Mouse (Mus musculus) brain, adult 2 months (tissue): Measurements from ENCODE around the gene Grid2.
"Not testable (repeated sequence)": the region's sequence is repeated elsewhere in the genome, so short reads cannot be mapped to it uniquely, and the experiment has no call there.

Source experiments
- DNase-seq: peaks from one replicate; pipeline ENCODE4 v3.0.0; 2011; ENCODE audit warnings: low read depth, low spot score

Grid2 gene

DNA sequence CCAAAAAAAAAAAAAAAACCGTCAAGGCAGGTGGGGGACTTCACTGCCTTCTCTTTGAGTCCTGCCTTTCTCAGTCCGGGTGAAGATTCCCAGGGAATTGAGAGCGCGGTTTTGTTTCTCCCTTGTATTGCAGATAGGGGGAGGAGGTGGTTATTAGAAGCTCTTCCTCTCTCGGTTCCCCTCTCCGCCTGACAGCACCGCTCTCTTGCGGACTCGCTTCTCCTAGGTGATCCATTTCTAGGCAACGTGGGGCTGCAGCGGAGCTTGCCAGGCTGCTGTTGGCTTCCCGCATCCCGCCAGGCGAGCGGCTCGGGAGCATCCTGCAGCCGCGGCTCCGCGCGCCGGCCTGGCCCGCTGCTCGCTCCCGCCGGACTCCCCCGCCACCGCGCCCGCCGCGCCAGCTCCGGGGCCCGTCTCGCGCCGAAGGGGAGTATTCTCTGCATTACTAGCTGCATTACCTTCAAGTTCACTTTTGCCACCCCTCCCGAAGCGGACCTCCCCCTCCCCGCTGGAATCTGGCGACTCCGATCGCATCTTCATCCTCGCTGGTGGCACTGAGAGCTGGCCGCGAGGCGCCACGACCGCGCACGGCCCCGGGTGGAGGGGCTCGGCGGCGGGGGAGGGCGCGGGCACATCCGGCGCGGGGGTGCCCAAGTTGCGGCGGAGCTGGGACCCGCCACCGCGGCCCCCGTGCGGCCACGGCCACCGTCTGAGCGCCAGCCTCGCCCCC, at the start of gene Grid2:
Gene Grid2, plus strand, starts transcription at position 51 of the 730 bp plus-strand sequence.
- DNase-seq = peak; percentile 90

GRCm38 (mm10) chr6:63250738-63251137, 4.9 kb upstream of the Grid2 start:
- no peak for DNase-seq

- peak; percentile 82 for DNase-seq
These were observed 1.1 kb downstream of the Grid2 start for GRCm38 (mm10) chr6:63256556-63257405.

DNA sequence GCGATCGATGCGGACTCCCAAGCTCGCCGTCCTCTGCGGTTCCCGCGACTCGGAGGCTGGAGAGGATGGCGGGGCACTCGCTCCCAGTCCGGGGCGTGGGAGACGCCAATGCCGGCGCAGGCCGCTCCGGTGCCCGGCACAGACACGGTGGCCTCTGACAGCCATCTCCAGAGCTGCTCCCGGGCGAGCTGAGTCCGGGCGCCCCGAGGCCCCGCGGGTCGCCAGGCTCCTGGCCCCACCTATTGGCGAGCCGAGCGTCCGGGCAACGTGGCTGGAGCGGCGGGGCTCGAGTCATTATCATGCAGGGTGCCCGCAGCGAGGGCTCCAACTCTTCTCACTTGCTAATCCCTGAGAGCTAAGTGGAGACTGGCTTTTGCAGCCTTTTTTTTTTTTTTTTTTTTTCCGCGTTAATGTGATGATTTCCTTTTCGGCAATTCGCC, 1.8 kb downstream of the Grid2 start:
- peak; percentile 77 for DNase-seq

DNA sequence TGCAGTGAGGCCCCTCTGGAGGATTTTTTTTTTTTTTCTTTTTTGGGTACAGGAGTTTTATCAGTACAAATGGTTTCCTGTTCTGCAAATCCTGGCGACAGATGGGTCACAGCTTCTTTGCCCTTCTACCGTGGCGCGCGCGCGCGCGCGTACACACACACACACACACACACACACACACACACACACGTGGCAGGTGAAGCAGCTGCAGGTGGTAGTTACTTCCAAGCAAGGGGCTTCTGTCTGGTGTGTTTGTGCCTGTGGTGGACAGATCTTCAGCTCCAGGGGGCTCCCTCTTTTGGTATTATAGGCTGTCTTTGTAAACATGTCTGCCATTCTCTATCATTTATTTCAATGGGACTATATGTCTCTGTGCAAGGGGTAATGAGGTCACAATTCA, 2.2 kb downstream of the Grid2 start:
- DNase-seq = peak; percentile 80

GRCm38 (mm10) chr6:63259764-63260163, 4.1 kb downstream of the Grid2 start:
- peak; percentile 35 for DNase-seq

DNA sequence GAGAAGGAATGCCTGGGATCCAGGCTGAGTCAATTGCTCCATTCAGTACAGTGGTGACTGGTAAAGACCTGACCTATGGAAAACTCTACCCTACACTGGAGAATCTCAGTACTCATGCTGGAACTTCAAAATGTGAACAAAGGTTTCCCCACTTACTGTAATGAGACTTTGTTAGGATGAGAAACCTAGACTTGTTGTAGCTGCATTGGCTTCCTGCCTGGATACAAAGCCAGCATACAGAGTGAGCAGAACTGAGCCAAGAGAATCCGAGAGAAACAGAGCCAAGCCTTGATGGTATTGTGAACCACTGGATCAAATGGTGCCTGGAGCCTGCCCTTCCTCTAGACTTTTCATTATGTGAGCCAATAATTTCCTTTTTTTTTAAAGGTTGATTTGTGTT, 28.7 kb downstream of the Grid2 start:
- peak; percentile 82 for DNase-seq

DNA sequence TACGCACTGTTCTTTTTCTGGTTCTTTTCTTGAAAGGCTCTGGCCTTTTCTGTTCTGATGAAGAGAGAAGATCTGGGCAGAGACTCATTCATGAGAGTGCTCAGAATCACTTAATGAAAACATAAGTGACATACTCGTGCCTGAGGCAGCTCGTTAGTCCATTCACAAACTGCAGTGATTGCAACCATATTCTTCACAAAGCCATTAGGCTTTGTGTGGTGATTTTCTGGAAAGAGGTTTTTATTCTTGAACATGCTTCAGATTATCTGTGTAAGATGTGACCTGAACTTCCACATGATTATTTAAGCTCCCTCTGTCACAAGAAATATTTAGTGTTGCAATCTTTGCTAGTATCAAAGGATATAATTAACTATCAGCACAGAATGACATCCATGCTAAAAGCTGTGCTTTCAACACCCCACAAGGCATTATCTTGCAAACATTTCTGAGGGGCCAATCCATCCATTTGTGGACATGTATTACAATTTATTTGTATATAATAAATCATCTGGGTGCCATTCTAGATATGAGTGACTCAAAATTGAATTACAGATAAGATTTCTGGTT, 86.8 kb downstream of the Grid2 start:
- DNase-seq = no peak

DNA sequence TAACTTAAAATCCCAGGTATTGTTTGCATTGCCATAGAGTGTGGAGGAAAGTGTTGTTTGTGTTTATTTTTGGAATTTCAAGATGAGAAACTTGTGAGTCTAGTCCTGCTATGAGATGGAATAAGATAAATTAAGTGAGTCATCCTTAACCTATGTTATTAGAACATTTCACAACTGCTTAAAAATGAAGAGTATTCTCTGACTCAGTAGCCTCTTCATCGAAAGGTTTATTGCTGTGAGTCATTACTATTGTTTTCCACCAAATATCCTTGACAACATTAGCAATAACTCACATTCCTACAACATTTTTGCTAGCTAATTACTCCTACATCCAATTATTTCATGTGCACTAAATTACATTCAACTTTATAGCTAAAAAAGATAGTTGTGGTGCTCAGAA, 91.3 kb downstream of the Grid2 start:
- DNase-seq = no peak

DNA sequence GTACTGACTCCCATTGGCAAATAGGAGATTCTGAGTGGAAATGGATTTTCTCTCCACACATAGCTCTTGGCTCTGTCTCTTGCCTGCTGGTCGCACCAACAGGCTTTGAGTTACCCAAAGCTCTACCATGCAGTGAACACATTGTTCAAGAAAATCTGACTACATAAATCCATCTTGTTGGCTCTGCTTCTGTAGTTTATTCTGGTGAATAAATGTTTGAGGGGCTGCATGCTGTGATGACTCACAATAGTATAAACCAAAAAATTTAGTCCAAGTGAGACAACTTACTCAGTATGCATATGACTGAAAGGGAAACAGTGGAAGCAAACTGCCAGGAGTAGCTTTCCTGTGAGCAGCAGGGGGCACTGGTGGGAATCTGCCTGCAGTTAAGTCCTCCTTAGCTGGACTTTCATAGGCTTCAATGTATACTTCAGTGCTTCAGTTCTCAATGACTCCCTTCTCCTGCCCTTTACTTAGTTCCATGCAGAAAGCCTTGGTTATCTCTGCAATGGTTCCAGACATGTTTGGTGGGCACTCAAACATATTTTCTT, 125.5 kb downstream of the Grid2 start:
- DNase-seq = peak; percentile 55

DNA sequence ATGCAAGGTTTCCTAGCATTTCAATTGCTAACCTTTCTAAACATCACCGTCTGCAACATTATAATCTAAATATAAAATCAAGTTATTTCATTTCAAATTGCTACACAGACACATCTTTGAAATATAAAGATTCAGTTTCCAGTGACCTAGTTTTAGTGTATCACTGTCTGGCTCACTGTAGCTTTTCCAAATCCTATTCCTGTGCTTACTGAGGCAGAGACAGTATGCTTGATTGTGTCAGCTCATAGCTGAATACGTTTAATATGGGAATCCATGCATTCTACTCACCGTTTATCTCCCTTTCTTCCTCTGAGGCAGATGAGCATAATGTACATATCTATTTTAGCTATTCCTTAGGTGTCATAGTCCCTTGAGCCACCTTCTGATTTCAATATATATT, 146.0 kb downstream of the Grid2 start:
- peak; percentile 42 for DNase-seq

DNA sequence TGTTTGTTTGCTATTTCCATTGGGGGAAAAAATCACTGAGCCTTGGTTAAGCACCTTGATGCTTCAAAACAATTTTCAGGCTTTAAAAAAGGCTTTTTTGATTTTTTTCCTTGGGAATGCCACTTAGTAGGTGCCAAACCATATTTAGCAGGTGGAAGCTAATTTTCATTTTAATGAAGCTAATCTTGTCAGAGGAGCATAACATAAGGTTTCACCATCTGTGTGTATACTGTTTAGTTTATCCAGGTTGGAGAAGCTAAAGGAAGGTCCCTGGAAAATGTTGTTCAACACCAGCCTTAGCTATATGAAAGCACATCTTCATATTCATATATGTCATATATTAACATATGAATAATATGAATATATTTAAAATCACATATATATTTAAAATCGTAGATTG, 161.9 kb downstream of the Grid2 start:
- DNase-seq = peak; percentile 35

DNA sequence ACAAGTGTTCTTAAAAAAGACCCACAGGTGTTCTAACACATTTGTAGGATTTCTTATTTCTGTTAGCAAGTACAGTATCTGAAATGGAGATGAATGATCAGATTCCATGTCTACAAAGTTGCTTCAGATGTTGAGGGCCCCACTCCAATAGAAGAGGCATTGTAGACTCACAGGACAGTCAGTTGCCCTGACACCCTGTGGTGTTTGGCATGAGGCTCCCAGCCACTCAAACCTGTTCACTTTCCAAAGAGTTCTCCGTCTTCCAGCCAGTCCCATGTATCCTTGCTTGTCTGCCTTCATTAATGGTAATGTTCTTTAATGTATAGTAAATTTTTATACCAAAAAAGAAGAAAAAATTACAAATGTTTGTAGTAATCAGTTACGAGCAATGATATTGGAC, 177.1 kb downstream of the Grid2 start:
- no peak for DNase-seq

- no peak for DNase-seq
These were observed 192.5 kb downstream of the Grid2 start for GRCm38 (mm10) chr6:63448175-63448574.

GRCm38 (mm10) chr6:63482141-63482540, 226.5 kb downstream of the Grid2 start:
- DNase-seq = peak; percentile 58

DNA sequence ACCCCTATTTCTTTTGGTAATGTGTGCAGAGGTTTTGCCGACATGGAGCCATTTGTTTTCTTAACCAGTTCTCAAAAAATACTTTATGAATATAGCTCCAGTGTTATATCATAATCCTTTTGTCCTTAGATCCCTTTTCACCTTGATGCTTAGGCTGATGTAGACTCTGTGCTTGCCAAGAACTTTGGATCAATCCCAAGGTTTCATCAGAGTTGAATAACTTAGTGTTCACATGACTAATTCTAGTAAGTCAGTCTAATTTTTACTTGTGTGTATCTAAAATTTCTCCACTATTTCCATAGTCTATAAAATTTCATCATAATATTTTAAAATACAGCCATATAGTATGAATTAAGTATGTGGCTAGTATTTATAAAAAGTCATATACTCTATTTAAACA, 259.3 kb downstream of the Grid2 start:
- peak; percentile 27 for DNase-seq

- no peak for DNase-seq
These were observed 260.3 kb downstream of the Grid2 start for GRCm38 (mm10) chr6:63515957-63516356.

DNA sequence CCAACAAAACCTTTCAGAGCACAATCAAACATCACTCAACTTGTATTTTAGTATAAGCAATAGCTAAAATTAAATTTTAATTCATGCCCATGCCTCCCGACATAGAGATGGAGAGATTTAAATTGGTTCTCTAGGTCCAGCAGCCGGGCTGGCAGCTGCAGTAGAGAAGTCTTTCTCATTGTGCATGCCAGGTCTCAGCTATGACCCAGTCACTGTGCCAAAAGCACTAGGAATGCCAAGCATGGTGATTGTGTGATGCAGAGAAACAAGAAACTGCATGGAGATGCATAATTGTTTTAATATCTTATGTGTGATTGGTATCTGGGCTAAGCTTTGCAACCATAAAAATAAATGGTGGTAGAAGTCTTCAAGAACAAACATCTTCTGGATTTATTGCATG, 276.1 kb downstream of the Grid2 start:
- DNase-seq = peak; percentile 76

DNA sequence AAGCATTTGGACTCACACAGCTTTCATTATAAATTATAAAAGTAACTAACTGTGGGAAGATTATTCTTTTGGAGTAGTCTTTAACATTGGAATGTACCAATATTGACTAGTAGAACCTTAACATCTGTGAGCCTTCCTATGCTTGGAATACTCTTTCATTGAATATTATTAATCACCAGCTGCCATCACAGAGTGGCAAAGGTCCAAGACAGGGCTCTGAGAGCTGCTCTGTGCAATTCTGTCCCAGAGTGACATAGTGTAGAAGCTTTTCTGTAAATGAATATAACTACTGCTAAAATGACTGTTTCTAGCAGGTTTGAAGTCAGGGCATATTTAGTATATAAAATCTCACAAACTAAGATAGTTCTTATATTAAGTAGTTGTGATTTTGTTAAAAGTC, 277.2 kb downstream of the Grid2 start:
- peak; percentile 10 for DNase-seq

GRCm38 (mm10) chr6:63547741-63548140, 292.1 kb downstream of the Grid2 start:
- DNase-seq = no peak

DNA sequence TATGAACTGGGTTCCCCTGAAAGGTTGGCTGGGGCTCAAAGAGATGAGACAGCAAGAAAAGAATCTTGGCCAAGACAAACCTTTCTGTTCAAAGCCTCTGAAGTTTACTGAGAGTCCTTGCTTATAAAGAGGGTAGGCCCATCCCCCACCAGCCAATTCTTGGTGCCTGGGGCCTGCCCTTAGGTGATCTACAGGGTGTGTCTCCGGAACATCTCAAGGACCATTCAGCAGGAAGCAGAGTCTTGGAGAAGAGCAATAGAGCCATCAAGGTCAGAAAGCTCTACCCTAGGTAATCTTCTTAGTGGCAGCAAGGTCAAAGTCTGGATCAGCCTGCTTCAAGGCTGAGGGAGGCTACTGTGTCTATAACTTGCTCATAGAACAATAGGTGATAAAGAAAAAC, 313.1 kb downstream of the Grid2 start:
- not testable (repeated sequence) for DNase-seq

- no peak for DNase-seq
These were observed 335.0 kb downstream of the Grid2 start for GRCm38 (mm10) chr6:63590681-63591080.
